27 mouse cellular contexts compared by ENCODE assay signal in the genomic region with DNA sequence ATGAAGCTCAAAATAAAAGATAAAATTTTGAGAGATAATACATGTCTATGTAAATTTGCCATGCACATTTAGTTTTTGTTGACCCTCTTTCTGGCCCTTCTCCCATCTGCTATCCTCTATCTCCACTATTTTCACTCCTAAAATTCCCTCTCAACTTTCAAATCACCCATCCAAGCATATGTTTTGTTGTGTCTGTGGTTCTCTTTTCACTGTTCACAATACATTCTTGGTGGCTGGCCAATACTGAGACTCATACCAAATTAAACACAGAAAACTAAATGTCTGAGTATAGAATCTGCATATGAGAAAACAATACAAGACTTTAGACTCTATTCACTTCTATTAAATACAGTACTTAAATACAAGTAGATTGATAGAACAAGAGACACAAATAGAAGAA.
"Had no signal": no experiment of that assay in that cellular context is flagged by ENCODE, and none has a peak within 500 bp of the region (broad histone marks: within the 10 kb centered on the region; RNA-seq: fewer than 3 reads in every experiment).

No protein-coding gene starts in this region.

- ATAC-seq: forebrain, embryonic 15.5 days; forebrain, embryonic 16.5 days; forebrain, postnatal 0 days had no signal

- H3K27ac ChIP-seq: embryonic facial prominence, embryonic 12.5 days; embryonic facial prominence, embryonic 13.5 days; embryonic facial prominence, embryonic 15.5 days; forebrain, embryonic 10.5 days; forebrain, embryonic 12.5 days; forebrain, embryonic 15.5 days; gastrocnemius, adult 2 months; heart, adult 2 months; heart, embryonic 10.5 days had no signal

- DNase-seq: cerebellum, adult 9-10 months; cerebellum, adult 9-11 months; cerebellum, postnatal 10 days; cerebellum, postnatal 14 days; cerebellum, postnatal 25 days; cerebellum, postnatal 36 days; embryo, embryonic 11 days; forebrain, postnatal 0 days; gastrocnemius, adult 2 months; gastrocnemius, postnatal 10 days; gastrocnemius, postnatal 14 days; gastrocnemius, postnatal 25 days; gastrocnemius, postnatal 36 days; heart, adult 11 months; heart, adult 18-20 months; heart, adult 2 months had no signal

- H3K9me3 ChIP-seq: embryonic facial prominence, embryonic 12.5 days; embryonic facial prominence, embryonic 13.5 days; embryonic facial prominence, embryonic 15.5 days; forebrain, embryonic 10.5 days; forebrain, embryonic 12.5 days; forebrain, embryonic 15.5 days; heart, embryonic 10.5 days; heart, embryonic 12.5 days had no signal

- H3K36me3 ChIP-seq: embryonic facial prominence, embryonic 12.5 days; embryonic facial prominence, embryonic 13.5 days; embryonic facial prominence, embryonic 15.5 days; forebrain, embryonic 10.5 days; forebrain, embryonic 12.5 days; forebrain, embryonic 15.5 days; heart, embryonic 10.5 days; heart, embryonic 12.5 days had no signal

- H3K4me1 ChIP-seq: embryonic facial prominence, embryonic 12.5 days; embryonic facial prominence, embryonic 13.5 days; embryonic facial prominence, embryonic 15.5 days; forebrain, embryonic 10.5 days; forebrain, embryonic 12.5 days; forebrain, embryonic 15.5 days; heart, embryonic 10.5 days; heart, embryonic 12.5 days had no signal

- H3K4me3 ChIP-seq: embryonic facial prominence, embryonic 12.5 days; embryonic facial prominence, embryonic 13.5 days; embryonic facial prominence, embryonic 15.5 days; erythroblast, embryonic 14.5 days; forebrain, embryonic 10.5 days; forebrain, embryonic 12.5 days; forebrain, embryonic 15.5 days; gastrocnemius, adult 2 months; heart, adult 2 months; heart, embryonic 10.5 days; heart, embryonic 12.5 days had no signal

- H3K9ac ChIP-seq: embryonic facial prominence, embryonic 12.5 days; embryonic facial prominence, embryonic 13.5 days; embryonic facial prominence, embryonic 15.5 days; forebrain, embryonic 12.5 days; forebrain, embryonic 15.5 days; forebrain, postnatal 0 days; heart, embryonic 12.5 days had no signal

- H3K27me3 ChIP-seq: embryonic facial prominence, embryonic 12.5 days; embryonic facial prominence, embryonic 13.5 days; embryonic facial prominence, embryonic 15.5 days; forebrain, embryonic 12.5 days; forebrain, embryonic 15.5 days; heart, embryonic 12.5 days had no signal

- H3K4me2 ChIP-seq: embryonic facial prominence, embryonic 12.5 days; embryonic facial prominence, embryonic 13.5 days; embryonic facial prominence, embryonic 15.5 days; forebrain, embryonic 12.5 days; forebrain, embryonic 15.5 days; heart, embryonic 11.5 days; heart, embryonic 12.5 days had no signal
